Mouse (Mus musculus) hindbrain, embryonic 16.5 days (tissue): ENCODE measurements around the gene Fxyd1. TPM values are rescaled to one million over a fixed set of nuclear protein-coding genes. Genes with fewer than 3 reads are reported as not detected.
A peak's percentile ranks its signal among the peaks of the same experiment; 100 is the strongest.

ENCODE experiments used
- ATAC-seq: fragments of 200-750 bp; cut with Nextera tagmentation; 2 replicates; pipeline ENCODE4 v1.8.0; 2017; ENCODE audit warnings: moderate TSS enrichment, moderate library complexity
- H3K27ac ChIP-seq: fragments of 300-500 bp; sonication (generic); 2 replicates; pipeline ENCODE4 v1.5.1; 2014; ENCODE audit warnings: low read depth, mild to moderate bottlenecking, control low read depth, low read length, moderate library complexity
- H3K27me3 ChIP-seq: fragments of 300-500 bp; sonication (generic); replicated peaks from 2 replicates; pipeline ENCODE4 v1.6.1; 2014; ENCODE audit warnings: low read length; ENCODE audit not compliant: control insufficient read depth, insufficient read depth
- H3K36me3 ChIP-seq: fragments of 300-500 bp; sonication (generic); 2 replicates; pipeline ENCODE4 v1.6.1; 2014; ENCODE audit warnings: mild to moderate bottlenecking, low read length, moderate library complexity, mixed read lengths; ENCODE audit not compliant: control insufficient read depth, insufficient read depth
- H3K4me1 ChIP-seq: fragments of 300-500 bp; sonication (generic); 2 replicates; pipeline ENCODE4 v1.6.1; 2014; ENCODE audit warnings: low read depth, low read length; ENCODE audit not compliant: control insufficient read depth, insufficient read depth
- H3K4me2 ChIP-seq: fragments of 300-500 bp; sonication (generic); 2 replicates; pipeline ENCODE4 v1.6.1; 2014; ENCODE audit warnings: mild to moderate bottlenecking, low read length, control low read depth, moderate library complexity
- H3K4me3 ChIP-seq: fragments of 300-500 bp; sonication (generic); 2 replicates; pipeline ENCODE4 v1.5.1; 2014; ENCODE audit warnings: mild to moderate bottlenecking, low read length, control low read depth, moderate library complexity
- H3K9ac ChIP-seq: fragments of 300-500 bp; sonication (generic); 2 replicates; pipeline ENCODE4 v1.6.1; 2014; ENCODE audit warnings: low read depth, mild to moderate bottlenecking, control low read depth, low read length, moderate library complexity
- H3K9me3 ChIP-seq: fragments of 300-500 bp; sonication (generic); 2 replicates; pipeline ENCODE4 v1.6.1; 2014; ENCODE audit warnings: mild to moderate bottlenecking, low read length, moderate library complexity; ENCODE audit not compliant: control insufficient read depth
- WGBS: fragments of 180-500 bp; shearing (Covaris S2); extraction: QIAGEN DNeasy Blood & Tissue Kit; methylation state at CpG from one replicate; pipeline ENCODE4 v1.1.7; 2014; 5-methylcytosine and 5-hydroxymethylcytosine counted together
- microRNA-seq: library from miRNA; unstranded; fragments of <30 nt; microRNA quantifications from one replicate; pipeline ENCODE4, GENCODE M21; 2017
- polyA plus RNA-seq: library from polyadenylated mRNA; unstranded; fragments of >200 nt; fragmentation: Nextera tagmentation; extraction: Ambion mirVana; gene quantifications from 2 replicates; pipeline ENCODE4 v1.2.1, GENCODE M21; 2015

The Fxyd1 gene
- polyA plus RNA-seq, 1 experiment from 2014 or later = 89.9 TPM

DNA sequence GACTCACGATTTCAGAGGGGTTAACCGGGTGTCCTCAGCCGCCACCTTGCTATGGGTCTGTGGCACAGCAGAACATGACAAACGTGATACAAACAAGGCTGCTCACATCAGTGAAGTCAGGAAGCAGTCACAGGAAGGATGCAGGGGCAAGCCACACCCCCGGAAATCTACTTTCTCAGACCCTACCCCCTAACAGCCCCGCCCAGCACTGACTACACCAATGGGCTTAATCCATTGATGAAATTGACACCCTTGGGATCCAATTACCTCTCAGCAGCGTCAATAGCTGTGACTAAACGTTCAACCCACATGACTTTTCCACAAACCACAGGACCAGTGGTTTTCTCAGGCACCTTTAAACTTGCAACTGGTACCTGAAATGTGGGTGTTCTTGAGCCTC is 28.4 kb downstream of the Fxyd1 start:
- H3K4me2 ChIP-seq = no peak overlapping the region
- ATAC-seq = no peak
- no peaks in the 10 kb centered on the region for H3K4me1 ChIP-seq
- H3K27ac ChIP-seq = no peak overlapping the region
- no peaks in the 10 kb centered on the region for H3K36me3 ChIP-seq
- no peaks in the 10 kb centered on the region for H3K9me3 ChIP-seq
- H3K27me3 ChIP-seq = no peaks in the 10 kb centered on the region
- H3K4me3 ChIP-seq = no peak overlapping the region
- 85% methylated on average over 8 of the region's 8 CpGs for whole genome bisulfite sequencing
- H3K9ac ChIP-seq = no peak overlapping the region

- Histone ChIP-seq H3K4me2 (no peak overlapping the region), H3K9me3 (no peaks in the 10 kb centered on the region), H3K36me3 (no peaks in the 10 kb centered on the region), H3K4me1 (no peaks in the 10 kb centered on the region), H3K4me3 (no peak overlapping the region), H3K27me3 (no peaks in the 10 kb centered on the region), H3K27ac (no peak overlapping the region), H3K9ac (no peak overlapping the region)
- ATAC-seq = 0 out of 2 replicates have a peak, but pooled peaks have one; percentile 42
- 55% methylated on average over 10 of the region's 10 CpGs for WGBS
Measured at GRCm38 (mm10) chr7:31017104-31017901, 39.7 kb downstream of the Fxyd1 start.

DNA sequence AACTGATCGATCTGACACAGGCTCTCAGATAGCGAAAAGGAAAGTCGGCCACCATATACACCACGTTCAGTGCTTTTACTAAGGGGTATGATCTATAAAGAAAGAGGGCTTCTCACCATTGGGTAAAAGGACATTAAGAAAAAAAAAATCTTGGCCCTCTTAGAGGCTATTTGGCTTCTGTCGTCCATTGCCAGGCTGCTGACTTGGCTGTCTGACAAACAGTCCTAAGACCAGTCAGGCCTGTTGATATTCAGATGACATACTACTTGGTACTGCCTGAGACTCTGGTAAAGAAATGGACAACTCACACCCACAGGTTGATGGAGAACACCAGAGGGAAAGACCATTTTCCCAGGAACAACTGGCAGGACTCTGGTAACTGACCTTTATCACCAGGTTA is 44.0 kb downstream of the Fxyd1 start:
- no peaks in the 10 kb centered on the region for H3K36me3 ChIP-seq
- H3K9me3 ChIP-seq = no peaks in the 10 kb centered on the region
- no peak overlapping the region for H3K4me2 ChIP-seq
- no peaks in the 10 kb centered on the region for H3K4me1 ChIP-seq
- no peak for ATAC-seq
- no peaks in the 10 kb centered on the region for H3K27me3 ChIP-seq
- H3K27ac ChIP-seq = no peak overlapping the region
- no peak overlapping the region for H3K9ac ChIP-seq
- 59% methylated on average over 5 of the region's 5 CpGs for WGBS
- H3K4me3 ChIP-seq = no peak overlapping the region

DNA sequence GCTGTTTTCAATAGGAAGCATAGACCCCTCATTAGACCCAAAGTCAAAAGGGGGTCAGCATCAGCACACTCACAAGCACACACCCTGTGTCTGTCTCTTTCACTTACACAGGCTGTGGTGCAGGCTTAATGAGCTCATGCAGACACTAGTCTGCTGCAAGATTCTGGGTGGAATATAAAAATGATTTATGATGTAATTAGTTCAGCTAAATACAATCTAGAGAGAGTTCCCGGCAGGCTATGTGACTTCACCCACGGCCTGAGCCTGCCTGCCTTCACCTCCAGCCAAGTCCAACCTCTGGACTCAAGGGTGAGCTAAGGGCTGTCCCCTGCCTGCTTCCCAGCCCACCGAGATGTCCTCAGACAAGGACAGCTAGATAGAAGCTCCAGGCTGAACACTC is 48.1 kb downstream of the Fxyd1 start:
- ATAC-seq = peak; percentile 48; the same call in 1 of the 2 replicates
- 51% methylated on average over 3 of the region's 3 CpGs for WGBS
- no peak overlapping the region for H3K27ac ChIP-seq

DNA sequence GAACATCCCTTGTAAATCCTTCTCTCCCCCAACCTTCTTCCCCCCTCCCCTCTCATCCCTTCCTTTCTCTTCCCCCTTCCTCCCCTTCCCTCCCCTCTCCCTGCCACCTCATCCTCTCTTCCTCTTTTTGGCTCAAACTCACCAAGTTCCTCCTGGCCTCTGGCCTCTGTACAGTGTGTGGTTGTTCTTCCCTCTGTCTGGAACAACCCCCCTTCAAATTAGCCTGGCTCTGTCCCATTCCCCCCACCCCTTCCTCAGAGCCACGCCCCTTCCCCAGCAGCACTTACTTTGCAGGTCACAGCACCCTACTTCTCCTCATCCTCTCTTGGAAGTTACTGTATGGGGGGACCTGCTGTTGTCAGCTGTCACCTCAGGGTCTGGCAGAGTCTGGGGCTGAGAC is 48.8 kb downstream of the Fxyd1 start:
- Histone ChIP-seq H3K4me2 (no peak overlapping the region), H3K36me3 (no peaks in the 10 kb centered on the region), H3K4me3 (no peak overlapping the region), H3K4me1 (no peaks in the 10 kb centered on the region), H3K27ac (no peak overlapping the region), H3K27me3 (no peaks in the 10 kb centered on the region), H3K9me3 (no peaks in the 10 kb centered on the region), H3K9ac (no peak overlapping the region)
- 60% methylated on average over 1 of the region's 1 CpGs for WGBS
- no peak for ATAC-seq

More for the DNA sequence above, 48.1 kb downstream of the Fxyd1 start:
- H3K4me2 ChIP-seq = no peak overlapping the region
- H3K36me3 ChIP-seq = no peaks in the 10 kb centered on the region
- H3K4me3 ChIP-seq = no peak overlapping the region
- no peak overlapping the region for H3K9ac ChIP-seq
- H3K4me1 ChIP-seq = no peaks in the 10 kb centered on the region
- H3K27me3 ChIP-seq = no peaks in the 10 kb centered on the region
- H3K9me3 ChIP-seq = no peaks in the 10 kb centered on the region

DNA sequence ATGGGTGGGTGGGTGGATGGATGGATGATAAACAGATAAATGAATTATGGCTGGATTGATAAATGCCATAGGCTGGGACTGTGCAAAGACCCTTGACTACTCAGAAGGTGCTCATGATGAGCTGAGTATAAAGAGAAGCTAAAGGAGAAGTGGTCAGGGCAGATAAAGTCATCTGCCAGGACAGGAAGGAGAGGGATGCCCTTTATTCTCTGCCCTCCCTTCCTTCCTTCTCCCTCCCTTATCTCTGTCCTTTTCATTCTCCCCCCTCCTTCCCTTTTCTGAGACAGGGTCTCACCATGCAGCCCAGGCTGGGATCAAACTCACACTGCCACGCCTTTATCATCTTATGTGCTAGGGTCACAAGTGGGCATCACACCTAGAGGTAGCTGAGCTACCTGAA is 49.2 kb downstream of the Fxyd1 start:
- no peaks in the 10 kb centered on the region for H3K36me3 ChIP-seq
- WGBS = 86% methylated on average over 1 of the region's 1 CpGs
- no peak for ATAC-seq
- no peak overlapping the region for H3K9ac ChIP-seq
- no peaks in the 10 kb centered on the region for H3K27me3 ChIP-seq
- H3K4me3 ChIP-seq = no peak overlapping the region
- no peak overlapping the region for H3K27ac ChIP-seq
- no peak overlapping the region for H3K4me2 ChIP-seq
- H3K4me1 ChIP-seq = no peaks in the 10 kb centered on the region
- no peaks in the 10 kb centered on the region for H3K9me3 ChIP-seq

DNA sequence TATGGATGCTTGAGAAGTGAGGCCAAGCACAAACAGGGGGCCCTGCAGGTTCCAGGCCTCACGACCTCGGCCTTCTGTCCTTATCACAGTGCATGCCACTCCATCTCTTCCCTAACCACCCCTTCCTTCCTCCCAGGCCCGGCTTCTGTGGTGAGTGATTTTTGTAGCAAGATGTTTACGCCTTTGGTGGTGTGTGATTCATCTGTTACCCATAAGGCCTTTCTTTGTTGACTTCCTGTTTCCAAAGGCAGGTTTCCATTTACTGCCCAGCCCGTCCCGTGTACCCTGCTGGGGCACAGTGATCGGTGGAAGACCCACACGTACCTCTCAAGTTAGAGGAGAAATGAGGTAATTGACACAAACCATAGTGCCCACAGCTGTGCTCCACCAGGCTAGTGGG is 54.3 kb downstream of the Fxyd1 start:
- Histone ChIP-seq H3K27me3 (no peaks in the 10 kb centered on the region), H3K4me3 (no peak overlapping the region), H3K9me3 (no peaks in the 10 kb centered on the region), H3K4me2 (no peak overlapping the region), H3K36me3 (no peaks in the 10 kb centered on the region), H3K4me1 (peaks cover 5% of the 10 kb centered on the region), H3K9ac (no peak overlapping the region), H3K27ac (no peak overlapping the region)
- no peak for ATAC-seq
- WGBS = 81% methylated on average over 8 of the region's 8 CpGs

Small RNA genes lying within 50 kb of the gene (microRNA-seq; reads per million reads assigned to microRNA genes)
- gene Mir7050 = not detected

Other genes starting within 250 kb of the Fxyd1 start
- gene Ffar2, start 233.4 kb downstream of the Fxyd1 start, polyA plus RNA-seq = 0.10 and 0.25 TPM in 2 replicates
- gene Ffar3, start 201.0 kb downstream of the Fxyd1 start, polyA plus RNA-seq = 0.09 and 0.21 TPM in 2 replicates
- gene Ffar1, start 195.6 kb downstream of the Fxyd1 start, polyA plus RNA-seq = 0.06 TPM in 1 of 2 replicates, not detected in the other
- 0.26 TPM in 1 of 2 replicates, not detected in the other for gene Cd22, start 176.9 kb downstream of the Fxyd1 start, polyA plus RNA-seq
- gene Mag, start 142.3 kb downstream of the Fxyd1 start, polyA plus RNA-seq = 5.3 and 5.8 TPM in 2 replicates
- 0.44 TPM in 1 of 2 replicates, not detected in the other for gene Hamp2, start 132.5 kb downstream of the Fxyd1 start, polyA plus RNA-seq
- gene Hamp, start 113.2 kb downstream of the Fxyd1 start, polyA plus RNA-seq = not detected in 2 replicates
- gene Usf2, start 100.4 kb downstream of the Fxyd1 start, polyA plus RNA-seq = 25.7 and 27.3 TPM in 2 replicates
- gene Lsr, start 83.7 kb downstream of the Fxyd1 start, polyA plus RNA-seq = 24.1 and 27.8 TPM in 2 replicates
- gene Fam187b, start 83.4 kb downstream of the Fxyd1 start, polyA plus RNA-seq = 0.63 and 0.82 TPM in 2 replicates
- gene Fxyd5, start 14.7 kb downstream of the Fxyd1 start, polyA plus RNA-seq = 24.4 and 32.9 TPM in 2 replicates
- 324 and 417 TPM in 2 replicates for gene Fxyd7, start 5.7 kb downstream of the Fxyd1 start, polyA plus RNA-seq
- gene Lgi4, start 2.1 kb upstream of the Fxyd1 start, polyA plus RNA-seq = 0.50 and 0.65 TPM in 2 replicates
- 0.43 and 0.95 TPM in 2 replicates for gene Fxyd3, start 19.5 kb upstream of the Fxyd1 start, polyA plus RNA-seq
- gene Hpn, start 58.1 kb upstream of the Fxyd1 start, polyA plus RNA-seq = 0.61 and 0.75 TPM in 2 replicates
- 19.0 TPM in 2 replicates for gene Scn1b, start 69.8 kb upstream of the Fxyd1 start, polyA plus RNA-seq
- gene Gramd1a, start 98.7 kb upstream of the Fxyd1 start, polyA plus RNA-seq = 203 and 222 TPM in 2 replicates
- not detected in 2 replicates for gene Scgb2b2, start 233.3 kb upstream of the Fxyd1 start, polyA plus RNA-seq
- gene Scgb1b2, start 234.6 kb upstream of the Fxyd1 start, polyA plus RNA-seq = not detected in 2 replicates